Comparison of ENCODE assay signal across 8 mouse cellular contexts in genomic region chrX:93069569-93070289, GRCm38 (mm10).
DNase-seq lines count a peak whose midpoint lies in the region; ATAC-seq lines count a peak whose summit lies in the region.
"Had no signal": no experiment of that assay in that cellular context is flagged by ENCODE, and none has a peak within 500 bp of the region (broad histone marks: within the 10 kb centered on the region; RNA-seq: fewer than 3 reads in every experiment).

No protein-coding gene starts in this region.

- H3K27ac ChIP-seq in forebrain, embryonic 16.5 days (ENCODE audit: low read length), result 0 out of 2 replicates have a peak overlapping the region, but pooled peaks have one; percentile 29
- no peak overlapping the region for H3K27ac ChIP-seq in hindbrain, embryonic 14.5 days
- H3K27ac ChIP-seq: macrophage had no signal

- no peaks in the 10 kb centered on the region for H3K9me3 ChIP-seq in forebrain, embryonic 16.5 days (ENCODE audit: control insufficient read depth, low read length)
- H3K9me3 ChIP-seq in hindbrain, embryonic 14.5 days (ENCODE audit: control insufficient read depth, low read length), result no peaks in the 10 kb centered on the region

- peak overlapping the region; percentile 15; the same call in 1 of the 2 replicates for H3K4me3 ChIP-seq in forebrain, embryonic 16.5 days (replicated peaks; ENCODE audit: low read length)
- no peak overlapping the region for H3K4me3 ChIP-seq in hindbrain, embryonic 14.5 days (replicated peaks; ENCODE audit: low read length)

- H3K9ac ChIP-seq in forebrain, embryonic 16.5 days (replicated peaks; ENCODE audit: low read depth, low read length), result no peak overlapping the region
- H3K9ac ChIP-seq in hindbrain, embryonic 14.5 days, result 0 out of 2 replicates have a peak overlapping the region, but pooled peaks have one; percentile 20

- peak overlapping the region; percentile 43 for H3K4me2 ChIP-seq in forebrain, embryonic 16.5 days (ENCODE audit: low read length)
- peak overlapping the region; percentile 48 for H3K4me2 ChIP-seq in hindbrain, embryonic 14.5 days (replicated peaks)

- peak; percentile 87 for DNase-seq in NIH3T3 (ENCODE audit: low read depth)
- peak; percentile 24 for DNase-seq in cerebellum, adult 11 months
- DNase-seq in hindbrain, embryonic 14.5 days (ENCODE audit: low spot score), result peak; percentile 78
- DNase-seq in layer of hippocampus, adult 9-11 months, result peak; percentile 59
- peak; percentile 45 for DNase-seq in lung, postnatal 10 days
- peak; percentile 76 for DNase-seq in retina, postnatal 1 day

- peak; percentile 82 for ATAC-seq in forebrain, embryonic 16.5 days
- peak; percentile 65; the same call in 1 of the 2 replicates for ATAC-seq in hindbrain, embryonic 14.5 days (ENCODE audit: low FRiP score)

- H3K4me1 ChIP-seq in forebrain, embryonic 16.5 days (replicated peaks; ENCODE audit: control insufficient read depth, insufficient read depth, low read length), result no peaks in the 10 kb centered on the region
- H3K4me1 ChIP-seq in hindbrain, embryonic 14.5 days (replicated peaks; ENCODE audit: control insufficient read depth, insufficient read depth, low read length), result no peaks in the 10 kb centered on the region

- H3K36me3 ChIP-seq in forebrain, embryonic 16.5 days (ENCODE audit: control insufficient read depth, insufficient read depth), result no peaks in the 10 kb centered on the region
- H3K36me3 ChIP-seq in hindbrain, embryonic 14.5 days (replicated peaks; ENCODE audit: control insufficient read depth, insufficient read depth), result no peaks in the 10 kb centered on the region

- no peaks in the 10 kb centered on the region for H3K27me3 ChIP-seq in forebrain, embryonic 16.5 days (replicated peaks; ENCODE audit: control insufficient read depth, insufficient read depth, low read length)
- H3K27me3 ChIP-seq in hindbrain, embryonic 14.5 days (ENCODE audit: control insufficient read depth, insufficient read depth, low read length), result no peaks in the 10 kb centered on the region

- 15% methylated on average over 13 of the region's 13 CpGs for WGBS in forebrain, embryonic 16.5 days
- 18% methylated on average over 13 of the region's 13 CpGs for WGBS in hindbrain, embryonic 14.5 days

Comparison
In these comparisons a context has a peak if more than half of its experiments do, and no peak if none do; other contexts are left out.
1. DNase-seq: peak in every context shown above with its lines; median percentile 87 in NIH3T3; 78 in hindbrain, embryonic 14.5 days; 76 in retina, postnatal 1 day; 59 in layer of hippocampus, adult 9-11 months; 45 in lung, postnatal 10 days; 24 in cerebellum, adult 11 months.